Mouse (Mus musculus) limb, embryonic 13.5 days (tissue): ENCODE results near the gene Mrpl3. TPM values are rescaled to one million over a fixed set of nuclear protein-coding genes. Genes with fewer than 3 reads are reported as not detected.

Experiments
- ATAC-seq: fragments of 200-750 bp; cut with Nextera tagmentation; 2 replicates; pipeline ENCODE4 v1.8.0; 2017; ENCODE audit warnings: low read depth, moderate number of reproducible peaks, moderate TSS enrichment; ENCODE audit not compliant: low FRiP score
- H3K27ac ChIP-seq: fragments of 300-500 bp; sonication (generic); 2 replicates; pipeline ENCODE4 v1.5.1; 2015; ENCODE audit warnings: inconsistent platforms, mild to moderate bottlenecking, moderate library complexity
- H3K27me3 ChIP-seq: fragments of 300-500 bp; sonication (generic); 2 replicates; pipeline ENCODE4 v1.6.1; 2015; ENCODE audit warnings: mild to moderate bottlenecking, inconsistent platforms
- H3K36me3 ChIP-seq: fragments of 300-500 bp; sonication (generic); 2 replicates; pipeline ENCODE4 v1.6.1; 2015; ENCODE audit warnings: inconsistent platforms, mild to moderate bottlenecking, moderate library complexity
- H3K4me1 ChIP-seq: fragments of 300-500 bp; sonication (generic); 2 replicates; pipeline ENCODE4 v1.6.1; 2015; ENCODE audit warnings: inconsistent platforms
- H3K4me2 ChIP-seq: fragments of 300-500 bp; sonication (generic); replicated peaks from 2 replicates; pipeline ENCODE4 v1.6.1; 2015; ENCODE audit warnings: inconsistent platforms, mild to moderate bottlenecking, moderate library complexity
- H3K4me3 ChIP-seq: fragments of 300-500 bp; sonication (generic); 2 replicates; pipeline ENCODE4 v1.5.1; 2015; ENCODE audit warnings: moderate library complexity, mild to moderate bottlenecking, inconsistent platforms
- H3K9ac ChIP-seq: fragments of 300-500 bp; sonication (generic); 2 replicates; pipeline ENCODE4 v1.6.1; 2015; ENCODE audit warnings: mild to moderate bottlenecking, inconsistent platforms
- H3K9me3 ChIP-seq: fragments of 300-500 bp; sonication (generic); 2 replicates; pipeline ENCODE4 v1.6.1; 2016; ENCODE audit warnings: inconsistent platforms
- WGBS: fragments of 180-500 bp; shearing (Covaris S2); methylation state at CpG from one replicate; pipeline ENCODE4 v1.1.7; 2015; 5-methylcytosine and 5-hydroxymethylcytosine counted together
- polyA plus RNA-seq: library from polyadenylated mRNA; unstranded; fragments of >200 nt; fragmentation: Nextera tagmentation; extraction: Ambion mirVana; gene quantifications from 2 replicates; pipeline ENCODE4 v1.2.1, GENCODE M21; 2015

Mrpl3 gene
- 107 and 111 TPM in 2 replicates for polyA plus RNA-seq

DNA sequence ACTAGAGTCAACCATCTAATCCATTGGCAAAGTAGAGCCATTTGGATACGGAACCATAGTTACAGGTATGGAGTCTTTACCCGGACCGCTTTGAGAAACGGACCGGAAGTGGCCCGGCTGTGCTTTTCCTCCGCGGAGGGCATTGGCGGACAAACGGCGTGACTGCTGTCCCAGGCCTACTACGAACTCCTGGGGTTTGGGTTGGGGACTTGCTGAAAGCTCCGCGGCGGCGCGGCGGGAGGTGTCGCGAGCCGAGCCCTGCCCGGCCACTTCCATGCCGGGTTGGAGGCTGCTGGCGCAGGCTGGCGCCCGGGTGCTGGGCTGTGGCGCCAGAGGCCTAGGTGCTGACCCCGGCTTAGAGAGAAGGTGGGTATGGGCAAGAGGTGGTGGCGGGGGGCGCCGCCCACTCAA is at the start of gene Mrpl3:
Mrpl3 (plus strand) TSS at position 93 of the 411 bp plus-strand sequence.
- Histone ChIP-seq H3K9ac (peak within 1 kb of the TSS; percentile 83), H3K9me3 (no peaks in the 10 kb centered on the region), H3K4me1 (peaks cover 6% of the 10 kb centered on the region; the same call in 1 of the 2 replicates), H3K27ac (no peak within 1 kb of the TSS; the same call in 1 of the 2 replicates), H3K4me3 (peak within 1 kb of the TSS; percentile 67), H3K36me3 (peaks cover 31% of the 10 kb centered on the region), H3K27me3 (0 out of 2 replicates have a peak, but pooled peaks cover 4% of the 10 kb centered on the region), H3K4me2 (peak within 1 kb of the TSS; percentile 79)
- 1% methylated on average over 31 of the region's 31 CpGs for WGBS
- ATAC-seq = peak; percentile 85

DNA sequence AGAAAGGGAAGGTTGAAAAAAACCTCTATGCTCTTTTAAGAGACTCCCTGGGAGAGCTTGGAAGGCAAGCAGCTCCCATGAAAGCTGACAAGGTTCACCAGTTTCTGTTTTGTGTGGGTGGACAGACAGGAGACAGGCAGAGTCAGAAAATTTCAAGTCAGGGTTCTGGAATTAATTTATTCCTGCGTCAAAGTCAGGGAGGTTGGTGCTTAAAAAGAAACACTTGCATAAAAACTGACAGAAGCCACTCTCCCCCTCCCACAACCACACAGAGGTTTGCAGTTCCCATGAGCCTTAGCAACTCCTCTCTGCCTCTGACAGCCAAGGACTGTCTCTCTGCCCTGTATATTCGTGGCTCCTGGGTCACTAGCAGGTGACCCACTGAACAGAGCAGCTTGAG is 42.3 kb upstream of the Mrpl3 start:
- no peak for ATAC-seq
- Histone ChIP-seq H3K4me2 (no peak overlapping the region), H3K4me1 (no peaks in the 10 kb centered on the region; the same call in 1 of the 2 replicates), H3K36me3 (no peaks in the 10 kb centered on the region), H3K9ac (no peak overlapping the region), H3K4me3 (no peak overlapping the region), H3K27me3 (no peaks in the 10 kb centered on the region), H3K9me3 (no peaks in the 10 kb centered on the region), H3K27ac (no peak overlapping the region)
- WGBS = 11% methylated on average over 2 of the region's 2 CpGs

DNA sequence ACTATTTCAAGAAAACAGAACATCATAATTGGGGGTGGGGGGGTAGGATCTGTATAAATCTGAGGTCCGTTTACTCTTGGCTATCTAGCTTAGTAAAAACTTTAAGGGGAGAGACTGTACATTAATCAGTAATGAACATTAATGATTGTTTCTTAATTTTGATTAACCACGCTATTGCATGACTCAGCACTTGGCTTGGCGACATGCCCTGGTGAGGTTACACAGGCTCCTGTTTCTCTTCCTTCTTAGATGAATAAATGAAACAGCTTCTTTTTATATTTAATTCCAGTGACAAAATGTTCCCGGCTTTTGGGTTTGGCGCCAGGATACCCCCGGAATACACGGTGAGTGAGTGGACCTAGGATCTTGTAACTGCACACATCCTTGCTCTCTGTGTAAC is 34.9 kb upstream of the Mrpl3 start:
- Histone ChIP-seq H3K4me3 (no peak overlapping the region), H3K9ac (no peak overlapping the region), H3K36me3 (no peaks in the 10 kb centered on the region), H3K27ac (no peak overlapping the region), H3K4me2 (no peak overlapping the region), H3K4me1 (no peaks in the 10 kb centered on the region), H3K9me3 (no peaks in the 10 kb centered on the region), H3K27me3 (no peaks in the 10 kb centered on the region)
- 84% methylated on average over 7 of the region's 7 CpGs for WGBS
- no peak for ATAC-seq

DNA sequence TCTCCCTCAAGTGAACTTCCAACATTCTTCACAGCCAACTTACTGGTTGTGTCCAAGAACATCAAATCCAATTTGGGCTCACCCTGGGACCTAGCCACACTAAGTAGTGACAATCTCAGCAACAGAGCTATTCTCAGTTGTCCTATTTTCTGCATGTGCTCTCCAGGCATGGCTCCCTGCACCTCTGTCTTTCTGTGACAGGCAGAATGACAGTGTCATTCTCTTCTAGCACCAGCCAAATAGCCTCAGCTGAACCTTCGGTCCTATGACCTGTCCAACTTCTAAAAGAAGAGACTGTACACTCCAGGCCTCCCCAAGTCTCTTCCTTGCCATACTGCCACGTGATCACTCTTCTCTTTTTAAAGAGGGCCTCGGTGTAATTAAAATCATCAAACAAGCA is 24.7 kb upstream of the Mrpl3 start:
- no peaks in the 10 kb centered on the region for H3K27me3 ChIP-seq
- 70% methylated on average over 3 of the region's 3 CpGs for WGBS
- H3K9ac ChIP-seq = no peak overlapping the region
- H3K4me1 ChIP-seq = no peaks in the 10 kb centered on the region
- no peak for ATAC-seq
- H3K27ac ChIP-seq = no peak overlapping the region
- H3K4me3 ChIP-seq = no peak overlapping the region
- no peaks in the 10 kb centered on the region for H3K9me3 ChIP-seq
- H3K4me2 ChIP-seq = no peak overlapping the region
- H3K36me3 ChIP-seq = no peaks in the 10 kb centered on the region

DNA sequence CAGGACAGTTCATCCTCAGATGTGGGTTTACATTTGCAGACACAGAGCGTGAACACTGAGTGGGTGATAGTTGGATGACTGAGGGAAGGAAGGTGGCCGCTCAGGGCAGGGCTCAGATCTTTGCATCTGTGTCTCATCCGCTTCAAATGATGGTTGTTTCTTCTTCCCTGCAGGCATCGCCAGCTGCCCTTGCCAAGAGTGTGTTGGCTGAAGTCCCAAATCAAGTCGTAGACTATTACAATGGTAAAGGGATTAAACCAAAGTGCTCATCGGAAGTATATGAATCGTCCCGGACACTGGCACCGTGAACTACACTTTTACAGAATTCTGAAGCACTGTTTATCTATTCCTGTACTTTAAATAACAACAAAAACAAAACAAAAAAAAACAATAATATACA is 20.5 kb upstream of the Mrpl3 start:
- Histone ChIP-seq H3K4me3 (no peak overlapping the region), H3K36me3 (no peaks in the 10 kb centered on the region), H3K27me3 (no peaks in the 10 kb centered on the region), H3K4me2 (no peak overlapping the region), H3K4me1 (no peaks in the 10 kb centered on the region), H3K9ac (no peak overlapping the region), H3K27ac (no peak overlapping the region), H3K9me3 (no peaks in the 10 kb centered on the region)
- no peak for ATAC-seq
- 87% methylated on average over 9 of the region's 9 CpGs for WGBS

DNA sequence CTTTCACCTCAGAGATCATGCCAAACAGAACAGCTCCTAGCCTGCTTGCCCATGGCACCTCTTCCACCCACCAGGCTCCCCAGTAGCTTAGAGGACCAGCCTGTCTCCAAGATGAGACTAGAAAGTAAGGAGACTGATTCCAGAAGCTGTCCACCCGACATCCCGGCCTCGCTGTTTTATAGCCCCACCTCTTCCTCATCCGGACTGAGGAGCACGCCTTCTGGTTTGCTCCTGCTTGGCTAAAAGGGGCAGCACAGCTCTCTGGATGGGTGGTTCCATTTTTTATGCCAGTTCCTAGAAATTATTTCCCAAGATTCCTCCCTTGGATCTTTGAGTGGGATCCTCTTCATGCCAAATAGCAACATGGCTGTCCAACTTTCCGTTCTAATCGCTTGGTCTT is 19.4 kb upstream of the Mrpl3 start:
- no peak overlapping the region for H3K9ac ChIP-seq
- no peaks in the 10 kb centered on the region for H3K9me3 ChIP-seq
- H3K4me1 ChIP-seq = no peaks in the 10 kb centered on the region
- ATAC-seq = no peak
- H3K27me3 ChIP-seq = no peaks in the 10 kb centered on the region
- 83% methylated on average over 7 of the region's 7 CpGs for WGBS
- no peak overlapping the region for H3K27ac ChIP-seq
- H3K4me2 ChIP-seq = no peak overlapping the region
- no peak overlapping the region for H3K4me3 ChIP-seq
- H3K36me3 ChIP-seq = no peaks in the 10 kb centered on the region

DNA sequence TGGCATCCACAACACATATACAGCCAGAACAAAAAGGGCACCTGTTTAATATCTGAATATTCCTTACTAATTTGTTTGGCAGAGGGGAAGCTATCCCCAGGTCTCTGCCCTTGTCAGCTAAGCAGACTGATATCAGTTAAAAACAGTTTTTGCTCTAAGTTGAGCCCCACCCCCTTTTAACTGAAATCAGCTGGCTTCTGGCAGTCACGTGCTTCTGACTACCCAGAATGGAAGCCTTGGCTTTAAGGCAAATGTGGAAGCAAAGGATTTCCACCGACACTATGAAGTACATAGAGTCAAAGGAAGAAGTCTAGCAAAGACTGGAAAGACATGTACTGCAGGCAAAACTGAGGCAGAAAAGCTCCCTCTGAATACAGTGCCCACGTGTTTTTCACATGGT is 15.2 kb upstream of the Mrpl3 start:
- Histone ChIP-seq H3K27me3 (no peaks in the 10 kb centered on the region), H3K4me1 (no peaks in the 10 kb centered on the region), H3K36me3 (no peaks in the 10 kb centered on the region), H3K4me3 (no peak overlapping the region), H3K9me3 (no peaks in the 10 kb centered on the region), H3K9ac (no peak overlapping the region), H3K4me2 (no peak overlapping the region), H3K27ac (no peak overlapping the region)
- no peak for ATAC-seq
- 68% methylated on average over 3 of the region's 3 CpGs for WGBS

DNA sequence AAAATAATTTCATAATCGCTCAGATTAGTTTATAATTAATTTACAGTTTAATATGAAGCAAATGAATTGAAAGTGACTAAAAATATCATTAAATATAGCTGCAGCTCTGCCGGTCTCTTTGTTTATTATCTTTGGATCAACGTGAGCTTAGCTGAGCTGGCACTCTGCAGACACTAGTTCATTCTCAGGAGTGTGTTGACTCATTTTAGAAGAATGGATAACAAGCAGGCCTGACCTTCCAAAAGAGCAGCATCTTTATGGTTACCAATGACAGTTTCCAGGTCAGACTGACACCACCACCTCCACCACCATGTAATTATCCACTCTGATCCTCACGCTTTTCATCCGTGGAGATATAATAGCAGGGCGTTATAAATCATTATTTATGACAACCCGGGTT is 7.0 kb upstream of the Mrpl3 start:
- no peak for ATAC-seq
- H3K4me1 ChIP-seq = no peaks in the 10 kb centered on the region
- H3K27ac ChIP-seq = no peak overlapping the region
- no peak overlapping the region for H3K4me2 ChIP-seq
- H3K4me3 ChIP-seq = no peak overlapping the region
- 72% methylated on average over 7 of the region's 7 CpGs for WGBS
- H3K9me3 ChIP-seq = no peaks in the 10 kb centered on the region
- no peaks in the 10 kb centered on the region for H3K36me3 ChIP-seq
- H3K9ac ChIP-seq = no peak overlapping the region
- peaks cover 4% of the 10 kb centered on the region; the same call in 1 of the 2 replicates for H3K27me3 ChIP-seq

DNA sequence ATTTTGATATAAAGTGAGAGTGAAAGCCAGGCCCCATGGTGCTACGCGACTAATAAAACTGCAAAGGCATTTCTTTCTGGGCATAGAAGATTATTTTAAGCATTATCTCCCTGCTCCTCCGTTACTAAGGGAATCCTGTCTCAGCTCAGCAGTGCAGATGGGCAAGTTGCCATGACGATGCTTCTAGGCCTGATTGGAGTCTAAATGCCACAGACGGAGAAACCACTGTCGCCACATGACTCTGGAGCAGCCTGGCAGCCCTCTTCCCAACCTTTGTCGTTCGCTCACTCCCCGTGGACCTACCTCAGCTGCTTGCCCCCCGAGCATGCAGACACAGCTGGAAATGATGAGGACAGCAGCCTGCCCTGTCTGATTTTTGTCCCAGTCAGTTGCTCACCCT is 4.7 kb upstream of the Mrpl3 start:
- H3K4me1 ChIP-seq = no peaks in the 10 kb centered on the region
- no peaks in the 10 kb centered on the region for H3K9me3 ChIP-seq
- H3K4me2 ChIP-seq = no peak overlapping the region
- no peak overlapping the region for H3K27ac ChIP-seq
- 66% methylated on average over 10 of the region's 10 CpGs for WGBS
- H3K27me3 ChIP-seq = peaks cover 4% of the 10 kb centered on the region; the same call in 1 of the 2 replicates
- ATAC-seq = no peak
- no peaks in the 10 kb centered on the region for H3K36me3 ChIP-seq
- no peak overlapping the region for H3K4me3 ChIP-seq
- H3K9ac ChIP-seq = no peak overlapping the region

DNA sequence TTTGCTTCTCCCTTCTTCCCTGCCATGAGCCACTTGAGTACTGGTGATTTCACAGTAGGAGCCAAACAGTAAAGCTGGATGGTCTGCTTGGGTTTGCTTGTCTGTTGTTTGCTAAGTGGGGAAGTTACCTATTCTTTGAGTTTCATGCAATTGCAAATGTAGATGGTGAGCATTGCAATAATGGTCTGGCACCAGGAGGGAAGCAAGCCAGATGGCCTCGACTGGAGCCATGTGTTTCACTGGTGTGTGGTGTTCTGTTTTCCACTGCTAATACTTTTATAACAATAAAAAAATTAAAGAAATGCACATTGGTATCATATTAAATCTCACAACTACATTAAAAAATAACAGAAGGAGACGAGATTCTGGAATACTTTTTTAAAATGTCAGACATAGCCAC is 3.4 kb upstream of the Mrpl3 start:
- Histone ChIP-seq H3K27me3 (peaks cover 4% of the 10 kb centered on the region; the same call in 1 of the 2 replicates), H3K36me3 (no peaks in the 10 kb centered on the region), H3K9me3 (no peaks in the 10 kb centered on the region), H3K4me2 (no peak overlapping the region), H3K4me1 (peaks cover 6% of the 10 kb centered on the region; the same call in 1 of the 2 replicates), H3K27ac (no peak overlapping the region), H3K4me3 (no peak overlapping the region), H3K9ac (no peak overlapping the region)
- no peak for ATAC-seq
- 47% methylated on average over 2 of the region's 2 CpGs for WGBS

DNA sequence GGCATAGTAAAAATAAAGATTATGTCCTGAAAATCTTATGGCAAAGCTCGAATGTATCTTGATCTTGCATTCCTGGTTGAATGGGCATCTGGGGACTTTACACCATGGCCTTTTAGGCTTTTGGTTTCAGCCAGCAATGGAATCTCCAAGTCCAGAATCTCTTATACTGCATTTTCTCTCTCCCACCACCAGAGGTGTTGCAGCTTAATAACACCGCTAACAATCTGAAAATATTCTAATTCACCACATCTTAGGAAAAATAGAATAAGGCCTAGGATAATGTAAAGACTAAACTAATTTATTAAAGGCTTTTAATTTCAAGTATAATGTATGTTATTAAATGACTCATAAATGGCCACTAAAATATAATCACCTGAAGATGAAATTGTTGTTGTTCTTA is 2.8 kb upstream of the Mrpl3 start:
- Histone ChIP-seq H3K36me3 (peaks cover 5% of the 10 kb centered on the region; the same call in 1 of the 2 replicates), H3K9ac (no peak overlapping the region), H3K27me3 (peaks cover 4% of the 10 kb centered on the region; the same call in 1 of the 2 replicates), H3K27ac (no peak overlapping the region), H3K4me2 (no peak overlapping the region), H3K4me1 (peaks cover 6% of the 10 kb centered on the region; the same call in 1 of the 2 replicates), H3K9me3 (no peaks in the 10 kb centered on the region), H3K4me3 (no peak overlapping the region)
- no peak for ATAC-seq
- WGBS = 61% methylated on average over 2 of the region's 2 CpGs

DNA sequence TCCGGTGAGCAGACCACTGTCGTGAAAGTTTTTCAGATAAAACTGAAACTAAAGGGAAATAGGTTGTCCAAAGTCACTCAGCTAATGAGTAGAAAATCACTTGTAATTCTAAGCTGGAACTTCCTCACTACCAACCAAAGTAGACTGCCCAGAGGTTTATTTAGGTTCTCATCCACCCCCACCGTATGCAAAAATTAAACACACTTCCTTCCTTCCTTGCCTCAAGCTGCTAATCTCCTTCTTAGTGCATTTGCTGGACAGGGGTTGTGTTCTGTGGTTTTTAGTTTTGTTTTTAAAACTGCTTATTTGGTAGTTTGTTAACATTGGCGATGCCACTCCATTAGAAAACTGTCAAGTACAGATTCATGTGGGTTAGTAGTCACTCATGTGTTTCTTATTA is 773 bp downstream of the Mrpl3 start:
- no peaks in the 10 kb centered on the region for H3K9me3 ChIP-seq
- WGBS = 51% methylated on average over 4 of the region's 4 CpGs
- peak overlapping the region; percentile 83 for H3K9ac ChIP-seq
- H3K4me3 ChIP-seq = peak overlapping the region; percentile 67
- H3K4me1 ChIP-seq = peaks cover 6% of the 10 kb centered on the region; the same call in 1 of the 2 replicates
- no peak overlapping the region for H3K27ac ChIP-seq
- no peak for ATAC-seq
- H3K36me3 ChIP-seq = peaks cover 37% of the 10 kb centered on the region
- H3K4me2 ChIP-seq = peak overlapping the region; percentile 79
- H3K27me3 ChIP-seq = no peaks in the 10 kb centered on the region

DNA sequence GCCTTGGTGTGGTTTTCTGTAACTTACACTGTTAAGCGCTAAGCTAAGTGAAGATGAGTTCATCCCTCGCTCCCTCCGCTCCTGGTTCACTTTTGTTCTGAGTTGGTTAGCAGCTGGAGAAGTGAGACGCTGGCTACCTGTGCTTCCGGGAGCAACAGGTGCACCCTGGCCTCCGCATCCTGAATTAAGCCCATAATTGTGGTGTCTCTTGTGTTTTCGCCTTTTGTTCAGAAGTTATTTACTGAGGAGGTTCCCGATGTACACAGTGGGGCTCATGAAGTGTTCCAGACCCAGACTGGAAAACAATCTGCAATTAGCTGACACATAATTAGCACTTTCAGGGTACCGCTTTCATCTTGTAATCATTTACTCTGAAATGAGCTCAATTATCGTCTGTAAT is 16.1 kb downstream of the Mrpl3 start:
- H3K27ac ChIP-seq = no peak overlapping the region
- 89% methylated on average over 10 of the region's 10 CpGs for WGBS
- H3K9me3 ChIP-seq = no peaks in the 10 kb centered on the region
- H3K4me1 ChIP-seq = no peaks in the 10 kb centered on the region
- no peak for ATAC-seq
- H3K27me3 ChIP-seq = no peaks in the 10 kb centered on the region
- H3K4me2 ChIP-seq = no peak overlapping the region
- peaks cover 83% of the 10 kb centered on the region for H3K36me3 ChIP-seq
- no peak overlapping the region for H3K4me3 ChIP-seq
- no peak overlapping the region for H3K9ac ChIP-seq
